Mouse (Mus musculus) forebrain, postnatal 0 days (tissue): ENCODE data around the gene Plagl1. TPM values are rescaled to one million over a fixed set of nuclear protein-coding genes. Genes with fewer than 3 reads are reported as not detected.

ENCODE experiments used
- ATAC-seq: fragments of 200-750 bp; cut with Nextera tagmentation; 2 replicates; pipeline ENCODE4 v1.8.0; 2017; ENCODE audit warnings: mild to moderate bottlenecking, moderate library complexity
- DNase-seq: peaks from one replicate; pipeline ENCODE4 v3.0.0-alpha.2; 2015
- H3K27ac ChIP-seq: fragments of 300-500 bp; sonication (generic); 2 replicates; pipeline ENCODE4 v1.5.1; 2014; ENCODE audit warnings: low read depth, mild to moderate bottlenecking, antibody characterized with exemption, low read length, moderate library complexity, mixed read lengths
- H3K27me3 ChIP-seq: fragments of 300-500 bp; sonication (generic); 2 replicates; pipeline ENCODE4 v1.6.1; 2014; ENCODE audit warnings: mild to moderate bottlenecking, low read length, mixed read lengths; ENCODE audit not compliant: insufficient read depth
- H3K36me3 ChIP-seq: fragments of 300-500 bp; sonication (generic); 2 replicates; pipeline ENCODE4 v1.6.1; 2014; ENCODE audit warnings: mild to moderate bottlenecking, moderate library complexity; ENCODE audit not compliant: insufficient read depth
- H3K4me1 ChIP-seq: fragments of 300-500 bp; sonication (generic); 2 replicates; pipeline ENCODE4 v1.6.1; 2014; ENCODE audit warnings: antibody characterized with exemption; ENCODE audit not compliant: insufficient read depth
- H3K4me2 ChIP-seq: fragments of 300-500 bp; sonication (generic); 2 replicates; pipeline ENCODE4 v1.6.1; 2014; ENCODE audit warnings: low read depth, mild to moderate bottlenecking, moderate library complexity
- H3K4me3 ChIP-seq: fragments of 300-500 bp; sonication (generic); 2 replicates; pipeline ENCODE4 v1.5.1; 2014; ENCODE audit warnings: low read depth, low read length, mixed read lengths
- H3K9ac ChIP-seq: fragments of 300-500 bp; sonication (generic); 2 replicates; pipeline ENCODE4 v1.6.1; 2014; ENCODE audit warnings: mild to moderate bottlenecking
- H3K9me3 ChIP-seq: fragments of 300-500 bp; sonication (generic); 2 replicates; pipeline ENCODE4 v1.6.1; 2016; ENCODE audit warnings: low read length
- CTCF ChIP-seq: sonication (generic); IDR thresholded peaks from 2 replicates; pipeline ENCODE4 v1.5.1; 2016; ENCODE audit warnings: antibody characterized with exemption, control low read depth, low read depth
- WGBS: fragments of 180-500 bp; shearing (Covaris S2); extraction: QIAGEN DNeasy Blood & Tissue Kit; methylation state at CpG from one replicate; pipeline ENCODE4 v1.1.7; 2014; 5-methylcytosine and 5-hydroxymethylcytosine counted together
- polyA plus RNA-seq: library from polyadenylated mRNA; unstranded; fragments of >200 nt; fragmentation: Nextera tagmentation; extraction: Ambion mirVana; gene quantifications from 2 replicates; pipeline ENCODE4 v1.2.1, GENCODE M21; 2015
- total RNA-seq: library from RNA; depleted of rRNA; stranded (reverse); fragments of >200 nt; gene quantifications from 2 replicates; pipeline ENCODE4 v1.2.3, GENCODE M21; 2014

Gene Plagl1
- total and polyA plus RNA-seq, 2 experiments from 2014 or later: 15.7 to 93.7 TPM

- no peak overlapping the region for H3K27ac ChIP-seq
- no peak for TF ChIP-seq CTCF
These were observed 3.4 kb upstream of the Plagl1 start for GRCm38 (mm10) chr10:13056863-13057381.

GRCm38 (mm10) chr10:13060821-13061671 is 742 bp downstream of the Plagl1 start:
- TF ChIP-seq CTCF: no peak
- Histone ChIP-seq H3K36me3 (no peaks in the 10 kb centered on the region), H3K4me2 (peak overlapping the region; percentile 91), H3K27ac (no peak overlapping the region), H3K9ac (peak overlapping the region; percentile 56), H3K9me3 (no peaks in the 10 kb centered on the region), H3K4me3 (peak overlapping the region; percentile 42), H3K4me1 (peaks cover 4% of the 10 kb centered on the region; the same call in 1 of the 2 replicates), H3K27me3 (no peaks in the 10 kb centered on the region)
- DNase-seq (peak; percentile 25), ATAC-seq (peak; percentile 69)
- 10% methylated on average over 46 of the region's 46 CpGs for WGBS

More at GRCm38 (mm10) chr10:13056863-13057381, 3.4 kb upstream of the Plagl1 start:
- Histone ChIP-seq H3K36me3 (no peaks in the 10 kb centered on the region), H3K9me3 (no peaks in the 10 kb centered on the region), H3K27me3 (no peaks in the 10 kb centered on the region), H3K4me3 (no peak overlapping the region), H3K9ac (no peak overlapping the region), H3K4me1 (peaks cover 4% of the 10 kb centered on the region; the same call in 1 of the 2 replicates), H3K4me2 (no peak overlapping the region)
- DNase-seq (no peak), ATAC-seq (no peak)
- 80% methylated on average over 6 of the region's 6 CpGs for WGBS

GRCm38 (mm10) chr10:13062373-13062772 is 2.1 kb downstream of the Plagl1 start:
- TF ChIP-seq CTCF: no peak
- WGBS: 39% methylated on average over 8 of the region's 8 CpGs
- Histone ChIP-seq H3K4me3 (no peak overlapping the region), H3K36me3 (no peaks in the 10 kb centered on the region), H3K27me3 (no peaks in the 10 kb centered on the region), H3K4me2 (no peak overlapping the region), H3K4me1 (peaks cover 4% of the 10 kb centered on the region; the same call in 1 of the 2 replicates), H3K9ac (no peak overlapping the region), H3K27ac (no peak overlapping the region), H3K9me3 (no peaks in the 10 kb centered on the region)
- ATAC-seq: peak; percentile 52
- DNase-seq: peak; percentile 34

GRCm38 (mm10) chr10:13063457-13063856 is 3.2 kb downstream of the Plagl1 start:
- H3K4me3 ChIP-seq: no peak overlapping the region
- no peak for ATAC-seq
- DNase-seq: no peak
- H3K9me3 ChIP-seq: no peaks in the 10 kb centered on the region
- no peaks in the 10 kb centered on the region for H3K27me3 ChIP-seq
- no peak overlapping the region for H3K27ac ChIP-seq
- no peaks in the 10 kb centered on the region for H3K36me3 ChIP-seq
- TF ChIP-seq CTCF: no peak
- 36% methylated on average over 7 of the region's 7 CpGs for WGBS
- no peak overlapping the region for H3K4me2 ChIP-seq
- H3K4me1 ChIP-seq: peaks cover 4% of the 10 kb centered on the region; the same call in 1 of the 2 replicates
- H3K9ac ChIP-seq: no peak overlapping the region

- Histone ChIP-seq H3K27ac (no peak overlapping the region), H3K4me2 (no peak overlapping the region), H3K4me3 (no peak overlapping the region), H3K36me3 (no peaks in the 10 kb centered on the region), H3K9ac (no peak overlapping the region), H3K27me3 (no peaks in the 10 kb centered on the region), H3K9me3 (no peaks in the 10 kb centered on the region), H3K4me1 (peaks cover 4% of the 10 kb centered on the region; the same call in 1 of the 2 replicates)
- no peak for ATAC-seq
- no peak for TF ChIP-seq CTCF
- WGBS: 78% methylated on average over 3 of the region's 3 CpGs
- no peak for DNase-seq
These were observed 4.9 kb downstream of the Plagl1 start for GRCm38 (mm10) chr10:13065129-13065752.

GRCm38 (mm10) chr10:13071031-13071430 is 10.7 kb downstream of the Plagl1 start:
- H3K36me3 ChIP-seq: no peaks in the 10 kb centered on the region
- H3K27ac ChIP-seq: no peak overlapping the region
- no peaks in the 10 kb centered on the region for H3K4me1 ChIP-seq
- H3K4me3 ChIP-seq: no peak overlapping the region
- no peak overlapping the region for H3K9ac ChIP-seq
- DNase-seq (no peak), ATAC-seq (no peak)
- no peaks in the 10 kb centered on the region for H3K9me3 ChIP-seq
- H3K27me3 ChIP-seq: no peaks in the 10 kb centered on the region
- no peak for TF ChIP-seq CTCF
- 93% methylated on average over 2 of the region's 2 CpGs for WGBS
- no peak overlapping the region for H3K4me2 ChIP-seq
